Mouse (Mus musculus) kidney, embryonic 14.5 days (tissue): ENCODE data around the gene Sf3b5. TPM values are rescaled to one million over a fixed set of nuclear protein-coding genes. Genes with fewer than 3 reads are reported as not detected.
"Not testable (repeated sequence)": the region's sequence is repeated elsewhere in the genome, so short reads cannot be mapped to it uniquely, and the experiment has no call there.

ENCODE experiments used
- ATAC-seq: fragments of 200-750 bp; cut with Nextera tagmentation; 2 replicates; pipeline ENCODE4 v1.8.0; 2017; ENCODE audit warnings: moderate number of reproducible peaks, mild to moderate bottlenecking, moderate TSS enrichment, moderate library complexity; ENCODE audit not compliant: low FRiP score, low TSS enrichment
- H3K27ac ChIP-seq: fragments of 300-500 bp; sonication (generic); 2 replicates; pipeline ENCODE4 v1.5.1; 2014; ENCODE audit warnings: low read depth, mild to moderate bottlenecking, low read length, moderate library complexity, mixed read lengths
- H3K27me3 ChIP-seq: fragments of 300-500 bp; sonication (generic); 2 replicates; pipeline ENCODE4 v1.6.1; 2014; ENCODE audit warnings: mild to moderate bottlenecking, low read length; ENCODE audit not compliant: control insufficient read depth, insufficient read depth
- H3K36me3 ChIP-seq: fragments of 300-500 bp; sonication (generic); 2 replicates; pipeline ENCODE4 v1.6.1; 2014; ENCODE audit warnings: low read length, mixed read lengths; ENCODE audit not compliant: control insufficient read depth, insufficient read depth
- H3K4me1 ChIP-seq: fragments of 300-500 bp; sonication (generic); 2 replicates; pipeline ENCODE4 v1.6.1; 2014; ENCODE audit warnings: low read length, mixed read lengths; ENCODE audit not compliant: control insufficient read depth, insufficient read depth
- H3K4me2 ChIP-seq: fragments of 300-500 bp; sonication (generic); replicated peaks from 2 replicates; pipeline ENCODE4 v1.6.1; 2014; ENCODE audit warnings: low read depth, mild to moderate bottlenecking, low read length
- H3K4me3 ChIP-seq: fragments of 300-500 bp; sonication (generic); 2 replicates; pipeline ENCODE4 v1.5.1; 2014; ENCODE audit warnings: mild to moderate bottlenecking, low read length
- H3K9ac ChIP-seq: fragments of 300-500 bp; sonication (generic); 2 replicates; pipeline ENCODE4 v1.6.1; 2014; ENCODE audit warnings: low read depth, mild to moderate bottlenecking, low read length, moderate library complexity
- H3K9me3 ChIP-seq: fragments of 300-500 bp; sonication (generic); 2 replicates; pipeline ENCODE4 v1.6.1; 2016; ENCODE audit warnings: low read length; ENCODE audit not compliant: control insufficient read depth
- WGBS: fragments of 180-500 bp; shearing (Covaris S2); extraction: QIAGEN DNeasy Blood & Tissue Kit; methylation state at CpG from one replicate; pipeline ENCODE4 v1.1.7; 2014; 5-methylcytosine and 5-hydroxymethylcytosine counted together
- polyA plus RNA-seq: library from polyadenylated mRNA; unstranded; fragments of >200 nt; fragmentation: Nextera tagmentation; extraction: Ambion mirVana; gene quantifications from 2 replicates; pipeline ENCODE4 v1.2.1, GENCODE M21; 2014

Gene Sf3b5
- polyA plus RNA-seq, 1 experiment from 2014 or later: 43.2 TPM

- no peak overlapping the region for H3K27ac ChIP-seq
- no peaks in the 10 kb centered on the region for H3K9me3 ChIP-seq
- no peak overlapping the region for H3K4me2 ChIP-seq
- no peak overlapping the region for H3K4me3 ChIP-seq
- H3K36me3 ChIP-seq: no peaks in the 10 kb centered on the region
- no peaks in the 10 kb centered on the region for H3K27me3 ChIP-seq
- WGBS: 71% methylated on average over 5 of the region's 5 CpGs
- no peak overlapping the region for H3K9ac ChIP-seq
- H3K4me1 ChIP-seq: no peaks in the 10 kb centered on the region
- ATAC-seq: no peak
Observed at GRCm38 (mm10) chr10:13019026-13019425, 13.9 kb downstream of the Sf3b5 start.

- Histone ChIP-seq H3K4me3 (no peak overlapping the region), H3K36me3 (no peaks in the 10 kb centered on the region), H3K4me2 (no peak overlapping the region), H3K27ac (no peak overlapping the region), H3K4me1 (no peaks in the 10 kb centered on the region), H3K27me3 (no peaks in the 10 kb centered on the region), H3K9me3 (no peaks in the 10 kb centered on the region), H3K9ac (no peak overlapping the region)
- no peak for ATAC-seq
- WGBS: 87% methylated on average over 4 of the region's 4 CpGs
Observed at GRCm38 (mm10) chr10:13022103-13022502, 17.0 kb downstream of the Sf3b5 start.

GRCm38 (mm10) chr10:13023985-13024384, 18.8 kb downstream of the Sf3b5 start:
- 71% methylated on average over 3 of the region's 3 CpGs for WGBS

GRCm38 (mm10) chr10:13027702-13028101, 22.6 kb downstream of the Sf3b5 start:
- no peaks in the 10 kb centered on the region for H3K9me3 ChIP-seq
- H3K36me3 ChIP-seq: no peaks in the 10 kb centered on the region
- no peak overlapping the region for H3K4me3 ChIP-seq
- no peaks in the 10 kb centered on the region for H3K4me1 ChIP-seq
- 89% methylated on average over 5 of the region's 5 CpGs for WGBS
- H3K27me3 ChIP-seq: no peaks in the 10 kb centered on the region
- H3K9ac ChIP-seq: no peak overlapping the region
- no peak overlapping the region for H3K27ac ChIP-seq
- no peak for ATAC-seq
- H3K4me2 ChIP-seq: no peak overlapping the region

More at GRCm38 (mm10) chr10:13023985-13024384, 18.8 kb downstream of the Sf3b5 start:
- not testable (repeated sequence) for H3K4me1 ChIP-seq, H3K9ac ChIP-seq, H3K27me3 ChIP-seq, H3K4me2 ChIP-seq, H3K4me3 ChIP-seq, H3K9me3 ChIP-seq, H3K27ac ChIP-seq, ATAC-seq, H3K36me3 ChIP-seq

- Histone ChIP-seq H3K27ac (no peak overlapping the region), H3K27me3 (no peaks in the 10 kb centered on the region), H3K36me3 (no peaks in the 10 kb centered on the region), H3K9ac (no peak overlapping the region), H3K4me2 (no peak overlapping the region), H3K4me3 (no peak overlapping the region), H3K9me3 (no peaks in the 10 kb centered on the region), H3K4me1 (no peaks in the 10 kb centered on the region)
- WGBS: 100% methylated on average over 1 of the region's 1 CpGs
- no peak for ATAC-seq
Observed at GRCm38 (mm10) chr10:13028215-13028614, 23.1 kb downstream of the Sf3b5 start.

GRCm38 (mm10) chr10:13029416-13029815, 24.3 kb downstream of the Sf3b5 start:
- no peak overlapping the region for H3K9ac ChIP-seq

GRCm38 (mm10) chr10:13035270-13035669, 30.1 kb downstream of the Sf3b5 start:
- H3K4me1 ChIP-seq: no peaks in the 10 kb centered on the region
- no peak overlapping the region for H3K4me2 ChIP-seq
- no peaks in the 10 kb centered on the region for H3K9me3 ChIP-seq
- H3K27me3 ChIP-seq: no peaks in the 10 kb centered on the region
- 93% methylated on average over 3 of the region's 3 CpGs for WGBS
- no peak for ATAC-seq
- no peak overlapping the region for H3K9ac ChIP-seq
- no peak overlapping the region for H3K27ac ChIP-seq
- no peak overlapping the region for H3K4me3 ChIP-seq
- no peaks in the 10 kb centered on the region for H3K36me3 ChIP-seq

More at GRCm38 (mm10) chr10:13029416-13029815, 24.3 kb downstream of the Sf3b5 start:
- ATAC-seq: no peak
- Histone ChIP-seq H3K9me3 (no peaks in the 10 kb centered on the region), H3K4me3 (no peak overlapping the region), H3K27ac (no peak overlapping the region), H3K4me2 (no peak overlapping the region), H3K36me3 (no peaks in the 10 kb centered on the region), H3K4me1 (no peaks in the 10 kb centered on the region), H3K27me3 (no peaks in the 10 kb centered on the region)
- 92% methylated on average over 5 of the region's 5 CpGs for WGBS

- Histone ChIP-seq H3K9ac (no peak overlapping the region), H3K4me3 (no peak overlapping the region), H3K27ac (no peak overlapping the region), H3K9me3 (no peaks in the 10 kb centered on the region), H3K36me3 (no peaks in the 10 kb centered on the region), H3K4me1 (no peaks in the 10 kb centered on the region), H3K4me2 (no peak overlapping the region), H3K27me3 (no peaks in the 10 kb centered on the region)
- no peak for ATAC-seq
- WGBS: 81% methylated on average over 5 of the region's 5 CpGs
Observed at GRCm38 (mm10) chr10:13039637-13040174, 34.6 kb downstream of the Sf3b5 start.

- Histone ChIP-seq H3K4me2 (no peak overlapping the region), H3K27me3 (no peaks in the 10 kb centered on the region), H3K9ac (no peak overlapping the region), H3K36me3 (no peaks in the 10 kb centered on the region), H3K4me1 (no peaks in the 10 kb centered on the region), H3K27ac (no peak overlapping the region), H3K4me3 (no peak overlapping the region), H3K9me3 (no peaks in the 10 kb centered on the region)
- no peak for ATAC-seq
- WGBS: 97% methylated on average over 11 of the region's 11 CpGs
Observed at GRCm38 (mm10) chr10:13044659-13045058, 39.5 kb downstream of the Sf3b5 start.
